Mouse (Mus musculus): ENCODE data around the gene Wbp1.

Wbp1 gene

DNA sequence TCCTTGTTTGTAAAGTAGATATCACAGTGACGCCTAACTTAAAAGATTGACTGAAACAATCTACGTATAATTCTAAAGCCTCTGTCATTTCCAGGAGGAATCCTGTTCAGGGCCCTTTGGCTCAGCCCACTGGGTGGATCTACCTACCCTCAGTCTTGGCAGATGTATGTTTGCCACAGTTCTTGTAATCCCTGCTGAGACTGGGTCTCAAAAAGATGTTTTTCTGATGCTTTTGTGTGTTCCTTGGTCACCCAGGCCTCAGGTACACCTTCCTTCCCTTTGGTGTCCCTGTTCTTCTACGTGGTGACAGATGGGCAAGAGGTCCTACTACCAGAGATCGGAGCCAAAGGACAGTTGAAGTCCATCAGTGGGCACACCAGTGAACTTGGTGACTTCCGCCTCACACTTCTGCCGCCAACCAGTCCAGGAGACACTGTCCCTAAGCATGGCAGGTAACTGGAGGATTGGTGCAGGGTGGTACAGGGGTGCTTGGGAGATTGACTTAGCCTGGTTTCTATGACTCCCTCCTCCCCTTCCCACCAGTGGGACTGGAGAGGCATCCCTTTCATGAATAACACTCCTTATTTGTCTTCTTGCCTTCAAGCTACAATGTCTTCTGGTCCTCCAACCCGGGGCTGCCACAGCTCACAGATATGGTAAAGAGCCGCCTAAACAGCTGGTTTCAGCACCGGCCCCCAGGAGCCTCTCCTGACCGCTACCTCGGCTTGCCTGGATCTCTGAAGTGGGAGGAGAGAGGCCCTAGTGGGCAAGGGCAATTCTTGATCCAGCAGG, 4.8 kb downstream of the Wbp1 start:
- DNase-seq (ENCODE audit: low read depth, low spot score) = no peak

DNA sequence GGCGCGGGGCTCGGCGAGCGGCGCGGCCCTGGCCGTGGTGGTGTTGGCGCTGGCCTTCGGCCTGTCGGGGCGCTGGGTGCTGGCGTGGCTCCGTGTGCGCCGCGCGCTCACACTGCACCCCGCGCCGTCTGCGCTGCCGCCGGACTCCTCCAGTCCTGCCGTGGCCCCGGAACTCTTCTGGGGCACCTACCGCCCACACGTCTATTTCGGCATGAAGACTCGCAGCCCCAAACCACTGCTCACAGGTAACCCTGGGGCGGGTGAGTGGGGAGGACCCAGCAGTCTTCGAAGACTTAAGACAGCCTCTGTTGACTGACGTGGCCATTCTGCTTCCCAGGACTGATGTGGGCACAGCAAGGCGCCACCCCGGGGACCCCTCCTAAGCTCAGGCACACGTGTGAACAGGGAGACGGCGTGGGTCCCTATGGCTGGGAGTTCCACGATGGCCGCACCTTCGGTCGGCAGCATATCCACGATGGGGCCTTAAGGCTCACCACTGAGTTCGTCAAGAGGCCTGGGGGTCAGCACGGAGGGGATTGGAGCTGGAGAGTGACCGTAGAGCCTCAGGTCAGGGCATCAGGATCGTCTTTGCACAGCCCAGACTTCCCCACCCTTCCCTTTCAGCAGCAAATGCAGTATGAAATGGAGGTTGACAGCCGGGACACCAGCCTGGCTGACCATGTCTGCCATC, 5.5 kb downstream of the Wbp1 start:
- DNase-seq (ENCODE audit: low read depth, low spot score) = no peak

DNA sequence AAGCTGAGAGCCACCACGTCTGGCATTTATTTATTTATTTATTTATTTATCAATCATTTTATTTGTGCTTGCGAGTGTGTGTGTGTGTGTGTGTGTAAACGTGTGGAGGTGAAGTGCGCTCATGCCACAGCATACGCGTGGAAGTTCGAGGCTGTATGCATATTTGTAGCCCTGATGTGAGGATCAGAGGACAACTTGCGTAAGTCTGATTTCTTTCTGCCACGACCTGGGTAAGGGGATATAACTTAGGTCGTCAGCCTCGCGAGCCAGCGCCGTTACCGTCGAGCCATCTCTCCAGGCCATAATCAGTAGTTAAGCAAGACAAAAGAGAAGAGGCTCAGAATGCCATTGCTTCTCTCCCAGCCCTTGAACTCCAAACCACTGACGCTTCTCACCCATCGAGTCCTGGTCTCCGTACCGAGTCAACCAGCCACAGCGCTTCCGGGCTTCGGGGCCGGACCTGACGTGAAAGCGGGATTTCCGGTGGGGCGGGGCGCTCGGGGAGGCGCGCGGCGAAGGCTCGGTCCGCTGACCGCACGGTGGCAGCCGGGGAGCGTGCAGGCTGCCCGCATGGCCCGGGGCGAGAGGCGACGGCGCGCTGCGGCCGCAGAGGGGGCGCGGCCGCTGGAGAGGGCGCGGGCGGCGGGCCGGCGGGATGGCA, 6.2 kb downstream of the Wbp1 start, which contains the start of gene Mogs:
TSS of gene Mogs (plus strand) at position 486 of the 661 bp plus-strand sequence.
- peak; percentile 83 for DNase-seq (ENCODE audit: low read depth, low spot score)

DNA sequence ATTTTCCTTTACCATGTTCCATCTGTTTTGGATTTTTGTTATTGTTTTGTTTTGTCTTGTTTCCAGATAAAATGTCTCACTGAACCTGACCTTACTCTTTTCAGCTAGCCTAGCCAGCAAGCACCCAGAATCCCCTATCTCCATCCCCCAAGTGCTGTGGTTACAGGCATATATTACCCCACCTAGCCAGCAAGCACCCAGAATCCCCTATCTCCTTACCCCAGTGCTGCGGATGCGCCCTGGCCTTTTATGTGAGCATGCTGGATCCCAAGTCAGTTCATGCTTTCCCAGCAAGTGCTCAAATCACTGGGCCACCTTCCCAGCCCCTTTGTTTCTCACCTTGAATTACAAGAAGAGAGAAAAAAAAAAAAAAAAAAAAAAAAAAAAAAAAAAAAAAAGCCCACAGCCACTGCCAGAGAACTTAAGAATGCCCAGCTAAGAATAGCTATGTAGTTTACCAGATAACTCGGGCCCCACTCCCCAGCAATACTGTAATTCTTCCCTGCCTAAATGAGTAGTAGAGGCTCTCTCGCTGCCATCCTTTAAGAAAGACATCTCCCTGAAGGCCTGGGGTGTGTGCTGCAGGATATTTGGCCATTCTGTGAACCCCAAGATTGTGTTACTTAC, 9.7 kb downstream of the Wbp1 start:
- DNase-seq (ENCODE audit: low read depth, low spot score) = no peak

DNA sequence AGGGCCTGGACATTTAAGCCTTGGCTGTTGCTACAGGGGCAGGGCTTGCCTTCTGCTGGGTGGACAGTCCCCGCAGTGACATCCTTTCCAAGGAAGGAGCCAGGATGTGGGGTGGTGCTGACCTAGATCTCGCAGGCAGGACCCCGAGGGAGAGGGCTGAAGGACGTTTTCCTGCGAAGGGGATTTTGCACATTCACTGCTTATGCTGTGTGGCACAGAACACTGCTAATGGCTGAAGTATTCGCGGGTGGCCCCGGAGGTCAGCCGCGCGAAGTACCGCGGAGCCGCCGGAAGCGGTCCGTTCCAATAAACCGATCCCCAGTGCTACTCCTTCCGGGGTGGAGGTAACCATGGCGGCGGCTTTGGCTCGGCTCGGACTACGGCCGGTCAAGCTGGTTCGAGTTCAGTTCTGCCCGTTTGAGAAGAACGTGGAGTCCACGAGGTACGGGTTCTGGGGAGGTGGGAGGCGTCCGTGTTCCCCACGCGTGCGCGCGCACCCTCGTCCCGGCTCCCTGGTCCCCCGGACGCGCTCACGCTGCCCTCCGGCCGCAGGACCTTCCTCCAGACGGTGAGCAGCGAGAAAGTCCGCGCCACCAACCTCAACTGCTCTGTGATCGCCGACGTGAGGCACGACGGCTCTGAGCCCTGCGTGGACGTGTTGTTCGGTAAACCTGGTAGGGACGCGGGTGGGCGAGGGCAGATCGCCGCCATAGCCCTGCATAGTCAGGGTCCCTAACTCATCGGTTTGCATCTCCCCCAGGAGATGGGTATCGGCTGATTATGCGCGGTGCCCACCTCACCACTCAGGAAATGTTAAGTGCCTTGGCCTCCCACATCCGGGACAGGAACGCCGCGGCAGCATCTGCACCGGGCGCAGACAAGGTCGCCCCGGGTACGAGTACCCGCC, 12.3 kb downstream of the Wbp1 start, which contains the start of gene Mrpl53:
TSS of gene Mrpl53 (plus strand) at position 279 of the 907 bp plus-strand sequence.
- DNase-seq (ENCODE audit: low read depth, low spot score) = peak; percentile 76

DNA sequence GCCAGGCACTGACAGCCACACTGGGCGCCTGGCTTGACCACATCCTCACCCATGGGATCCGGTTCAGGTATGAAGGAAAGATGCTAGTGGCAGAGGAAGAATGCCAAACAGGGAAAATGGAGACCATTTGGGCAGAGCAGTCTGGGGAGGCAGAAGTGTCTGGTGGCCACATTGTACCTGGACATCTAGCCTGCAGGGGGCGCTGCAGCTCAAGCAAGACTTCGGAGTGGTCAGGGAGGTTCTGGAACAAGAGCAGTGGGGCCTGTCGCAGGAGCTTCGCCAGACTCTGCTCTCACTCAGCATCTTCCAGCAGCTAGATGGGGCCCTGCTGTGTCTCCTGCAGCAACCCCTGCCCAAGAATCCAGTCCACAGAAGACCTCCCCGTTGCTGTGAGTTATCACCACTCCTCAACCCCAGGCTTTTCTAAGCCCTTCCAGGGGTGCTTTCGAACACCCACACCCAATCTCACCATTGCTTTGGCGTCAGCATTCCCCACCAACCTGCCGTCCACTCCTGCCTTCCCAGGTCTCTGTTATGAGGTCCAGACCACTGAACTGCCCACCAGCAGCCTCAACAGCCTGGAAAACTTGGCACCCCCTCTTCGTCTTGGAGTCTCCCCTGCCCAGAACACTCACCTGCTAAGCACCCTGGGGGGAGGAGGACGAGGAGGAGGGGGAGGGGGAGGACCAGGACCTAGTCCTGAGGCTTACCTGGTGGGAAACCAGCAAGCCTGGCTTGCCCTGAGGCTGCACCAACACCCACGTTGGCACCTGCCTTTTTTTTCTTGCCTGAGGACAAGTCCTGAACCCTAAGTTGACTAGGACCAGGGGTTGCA, 13.6 kb downstream of the Wbp1 start:
- DNase-seq (ENCODE audit: low read depth, low spot score) = peak; percentile 92

DNA sequence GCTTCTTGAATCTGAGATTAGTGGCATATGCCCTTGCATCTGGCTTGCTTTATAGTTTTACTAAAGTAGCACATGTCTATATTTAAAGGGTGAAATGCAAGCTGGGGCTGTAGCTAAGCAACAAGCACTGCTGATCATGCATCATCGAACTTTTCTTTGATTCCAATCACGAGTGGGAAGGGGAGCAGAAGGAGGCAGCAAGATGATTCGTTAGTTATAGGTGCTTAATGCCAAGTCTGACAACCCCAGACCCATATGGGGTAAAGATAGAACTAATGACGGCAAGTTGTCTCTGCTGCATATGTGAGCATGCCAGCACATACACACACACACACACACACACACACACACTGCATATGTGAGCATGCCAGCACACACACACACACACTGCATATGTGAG, 17.2 kb downstream of the Wbp1 start:
- DNase-seq (ENCODE audit: low read depth, low spot score) = no peak

DNA sequence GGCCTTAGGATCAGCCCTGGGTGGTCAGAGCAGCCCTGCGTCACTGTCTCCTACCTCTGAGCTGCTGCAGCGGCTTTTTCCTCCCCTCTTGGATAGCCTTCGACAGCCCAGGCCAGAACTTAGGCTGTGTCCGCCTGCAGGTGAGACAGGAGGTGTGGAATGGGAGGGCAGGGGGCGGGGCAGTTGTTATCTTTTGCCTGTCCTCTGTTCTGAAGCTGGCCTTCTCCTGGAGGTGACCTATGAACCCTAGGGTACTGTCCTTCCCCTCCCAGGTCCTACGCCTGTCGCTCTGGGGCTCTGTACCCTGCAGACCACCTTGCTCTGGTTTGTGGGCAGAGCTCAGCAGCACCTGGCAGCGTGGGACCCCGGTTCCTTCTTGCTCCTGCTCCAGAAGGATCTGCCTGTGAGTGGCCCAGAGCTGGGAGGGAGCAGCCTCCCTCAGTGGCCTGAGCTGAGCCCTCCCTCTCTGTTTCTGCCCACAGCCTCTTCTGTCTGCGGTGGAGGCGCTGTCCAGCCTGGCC, 18.2 kb downstream of the Wbp1 start:
- no peak for DNase-seq (ENCODE audit: low read depth, low spot score)

DNA sequence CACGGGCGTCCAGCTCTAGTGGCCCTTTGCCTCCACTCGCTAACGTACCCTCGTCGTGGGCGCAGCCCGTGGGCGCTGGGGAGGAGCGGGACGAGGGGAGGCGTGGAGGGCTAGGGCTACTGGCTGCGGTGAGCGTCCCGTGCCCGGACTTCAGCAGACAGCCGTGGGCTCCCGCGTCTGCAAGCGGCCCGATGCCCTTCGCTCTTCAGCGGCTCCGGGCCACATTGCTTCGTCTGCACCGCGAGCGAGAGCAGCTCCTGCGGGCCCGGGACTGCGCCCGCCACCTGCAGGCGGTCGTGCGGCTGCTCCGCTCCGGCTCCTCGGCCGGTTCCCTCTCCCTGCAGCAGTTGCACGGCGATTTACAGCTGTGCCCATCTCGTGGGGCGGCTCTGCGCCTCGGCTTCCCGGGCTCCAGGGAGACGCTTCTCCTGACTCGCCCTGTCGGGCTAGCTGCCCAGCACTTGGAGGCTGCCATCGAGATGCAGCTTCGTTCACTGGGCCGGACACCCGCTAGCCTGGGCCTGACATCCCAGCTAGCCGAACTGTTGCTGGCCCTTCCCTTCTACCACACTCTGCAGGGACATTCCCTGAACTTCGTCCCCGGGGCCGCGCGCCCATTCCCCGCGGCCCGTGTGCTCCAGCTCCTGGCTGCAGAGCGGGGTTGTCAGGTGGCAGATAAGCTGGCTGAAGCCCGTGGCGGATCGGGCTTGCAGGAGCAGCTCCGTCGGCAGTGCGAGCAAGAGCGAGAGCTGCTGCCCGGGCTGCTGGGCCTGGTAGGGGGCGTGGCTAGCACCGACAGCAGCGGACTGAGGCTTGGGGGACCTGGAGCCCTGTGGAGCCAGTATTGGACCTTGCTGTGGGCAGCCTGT, 19.4 kb downstream of the Wbp1 start:
- peak; percentile 76 for DNase-seq (ENCODE audit: low read depth, low spot score)

DNA sequence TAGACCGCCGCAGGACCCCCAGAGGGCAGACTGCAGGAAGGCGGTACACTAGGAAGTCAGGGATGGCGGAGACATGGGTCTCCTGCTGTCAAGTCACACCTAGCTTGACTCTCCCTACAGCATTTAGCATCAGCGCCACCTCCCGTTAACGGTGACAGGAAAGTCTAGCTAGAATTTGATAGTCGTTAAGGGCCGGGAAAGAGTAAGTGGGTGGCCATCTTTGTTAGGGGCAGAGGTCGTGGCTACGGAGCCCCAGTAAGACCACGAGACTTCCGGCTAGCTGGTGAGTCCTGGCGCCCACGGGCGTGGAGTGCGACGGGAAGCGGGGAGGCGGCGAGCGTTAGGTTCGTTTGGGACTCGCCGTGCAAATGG, 20.1 kb downstream of the Wbp1 start, which contains the start of the genes Ccdc142 and Gm42688:
TSS of gene Ccdc142 (plus strand) at position 286 of the 372 bp plus-strand sequence.
TSS of gene Gm42688 (plus strand) at position 302 of the 372 bp plus-strand sequence.
- peak; percentile 94 for DNase-seq (ENCODE audit: low read depth, low spot score)

DNA sequence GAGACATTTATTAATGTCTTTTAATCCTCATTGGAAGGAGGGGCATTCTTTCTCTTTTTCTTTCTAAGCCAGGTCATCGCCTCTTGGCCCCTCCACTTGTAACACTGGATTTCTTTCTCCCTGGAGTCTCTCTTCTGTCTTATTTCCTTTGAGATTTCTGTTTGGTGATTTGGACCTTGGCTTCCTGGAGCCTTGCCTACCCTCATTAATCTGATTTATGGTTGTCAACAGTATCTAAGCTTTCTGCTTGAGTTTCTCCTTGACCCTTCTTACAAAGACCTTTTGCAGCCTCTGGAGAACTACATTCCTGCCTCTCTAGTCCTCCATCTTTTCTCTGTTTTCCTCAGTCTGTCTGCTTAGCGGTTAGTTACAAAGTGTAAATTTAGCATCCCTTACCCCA, 22.9 kb downstream of the Wbp1 start:
- DNase-seq (ENCODE audit: low read depth, low spot score) = no peak

DNA sequence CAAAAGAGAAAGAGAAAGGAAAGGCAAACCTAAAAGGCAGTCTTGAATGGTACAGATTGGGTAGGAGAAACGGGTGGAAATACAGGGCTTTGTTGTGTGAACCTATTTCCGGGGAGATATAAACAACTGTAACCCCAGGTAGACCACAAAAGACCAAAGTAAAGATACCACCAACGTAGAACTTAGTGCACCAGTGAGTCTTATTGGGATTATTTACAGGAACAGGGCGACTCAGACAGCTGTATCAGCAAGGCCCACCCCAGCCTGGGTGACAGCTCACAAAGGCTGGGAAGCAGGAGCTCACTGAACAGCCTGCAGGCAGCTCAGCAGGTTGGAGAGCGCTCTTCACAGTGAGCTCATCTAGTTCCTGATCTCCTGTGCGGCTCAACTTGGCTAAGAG, 25.4 kb downstream of the Wbp1 start:
- no peak for DNase-seq (ENCODE audit: low read depth, low spot score)

DNA sequence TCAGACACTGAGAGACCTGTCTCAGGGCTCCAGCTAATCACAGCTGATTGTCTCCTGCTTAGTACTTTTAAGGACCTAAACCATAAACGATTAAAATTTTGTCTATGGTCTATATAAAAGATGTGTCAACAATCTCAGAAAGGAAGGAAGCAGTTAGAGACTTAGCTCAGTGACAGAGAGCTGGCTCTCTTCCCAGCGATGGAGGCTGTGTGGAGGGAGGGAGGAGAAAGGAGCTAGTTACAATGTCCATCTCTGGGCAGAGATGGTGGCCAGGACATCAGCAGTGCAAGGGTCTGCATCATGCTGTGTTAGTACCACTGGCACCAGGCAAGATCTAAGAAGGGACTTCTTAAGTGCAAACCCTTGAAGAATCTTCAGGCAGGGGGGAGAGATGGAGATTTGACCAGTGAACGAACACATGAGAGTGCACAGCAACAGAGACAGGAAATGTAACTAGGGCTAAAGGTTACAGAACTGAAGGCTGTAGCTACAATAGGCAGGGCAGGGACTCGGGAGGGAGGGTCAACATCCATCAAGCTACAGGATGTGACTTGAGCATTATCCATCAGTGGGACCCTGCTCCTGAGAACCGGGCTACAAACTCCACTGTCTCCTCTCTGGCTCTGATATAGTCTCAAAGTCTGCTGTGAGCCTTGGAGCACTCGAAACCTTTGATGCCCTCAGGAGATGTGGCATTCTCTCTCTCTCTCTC, 28.8 kb downstream of the Wbp1 start:
- no peak for DNase-seq (ENCODE audit: low read depth, low spot score)

DNA sequence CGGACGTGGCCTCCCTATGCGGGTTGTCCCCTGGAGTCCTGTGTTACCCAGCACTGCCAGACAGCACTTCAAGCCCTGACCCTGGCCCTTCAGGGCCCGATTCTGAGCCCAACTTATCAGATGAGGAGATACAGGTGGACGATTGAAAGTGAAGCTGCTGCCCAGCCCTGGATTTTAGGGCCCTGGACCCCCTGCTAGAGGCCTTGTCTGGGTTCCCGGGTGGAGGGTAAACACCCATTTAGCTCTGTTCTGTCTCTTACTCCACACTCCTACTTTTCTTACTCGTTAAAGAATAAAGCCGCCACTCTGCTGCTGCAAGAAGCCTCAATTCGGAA, 33.5 kb downstream of the Wbp1 start:
- DNase-seq (ENCODE audit: low read depth, low spot score) = peak; percentile 14

DNA sequence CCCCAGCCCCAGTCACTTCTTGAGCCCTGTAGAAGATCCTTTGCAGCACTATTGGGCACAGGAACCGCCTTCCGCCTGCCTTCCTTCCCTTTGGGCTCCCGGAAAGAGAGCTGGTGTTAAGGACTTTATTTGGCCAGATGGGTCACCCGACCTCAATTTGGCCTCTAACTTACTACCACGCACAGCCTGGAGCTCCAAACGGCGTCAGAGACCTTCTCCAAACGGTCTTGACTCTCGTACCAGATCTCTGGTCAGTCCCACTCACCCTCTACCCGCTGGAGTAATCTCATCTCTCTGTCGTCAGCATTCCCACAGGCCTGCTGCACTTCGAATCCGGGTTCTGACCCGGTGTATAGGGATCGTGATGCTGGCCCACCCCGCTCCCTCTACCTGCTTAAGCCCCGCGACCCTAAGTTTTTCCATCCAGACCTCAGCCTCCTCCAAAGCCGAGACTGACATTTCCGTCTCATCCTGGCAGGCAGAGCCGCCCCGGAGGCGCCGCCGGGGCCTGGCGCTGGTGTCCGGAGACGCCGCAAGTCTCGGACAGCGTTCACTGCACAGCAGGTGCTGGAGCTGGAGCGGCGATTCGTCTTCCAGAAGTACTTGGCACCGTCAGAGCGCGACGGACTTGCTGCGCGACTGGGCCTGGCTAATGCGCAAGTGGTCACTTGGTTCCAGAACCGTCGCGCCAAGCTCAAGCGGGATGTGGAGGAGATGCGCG, 34.0 kb downstream of the Wbp1 start:
- peak; percentile 61 for DNase-seq (ENCODE audit: low read depth, low spot score)

DNA sequence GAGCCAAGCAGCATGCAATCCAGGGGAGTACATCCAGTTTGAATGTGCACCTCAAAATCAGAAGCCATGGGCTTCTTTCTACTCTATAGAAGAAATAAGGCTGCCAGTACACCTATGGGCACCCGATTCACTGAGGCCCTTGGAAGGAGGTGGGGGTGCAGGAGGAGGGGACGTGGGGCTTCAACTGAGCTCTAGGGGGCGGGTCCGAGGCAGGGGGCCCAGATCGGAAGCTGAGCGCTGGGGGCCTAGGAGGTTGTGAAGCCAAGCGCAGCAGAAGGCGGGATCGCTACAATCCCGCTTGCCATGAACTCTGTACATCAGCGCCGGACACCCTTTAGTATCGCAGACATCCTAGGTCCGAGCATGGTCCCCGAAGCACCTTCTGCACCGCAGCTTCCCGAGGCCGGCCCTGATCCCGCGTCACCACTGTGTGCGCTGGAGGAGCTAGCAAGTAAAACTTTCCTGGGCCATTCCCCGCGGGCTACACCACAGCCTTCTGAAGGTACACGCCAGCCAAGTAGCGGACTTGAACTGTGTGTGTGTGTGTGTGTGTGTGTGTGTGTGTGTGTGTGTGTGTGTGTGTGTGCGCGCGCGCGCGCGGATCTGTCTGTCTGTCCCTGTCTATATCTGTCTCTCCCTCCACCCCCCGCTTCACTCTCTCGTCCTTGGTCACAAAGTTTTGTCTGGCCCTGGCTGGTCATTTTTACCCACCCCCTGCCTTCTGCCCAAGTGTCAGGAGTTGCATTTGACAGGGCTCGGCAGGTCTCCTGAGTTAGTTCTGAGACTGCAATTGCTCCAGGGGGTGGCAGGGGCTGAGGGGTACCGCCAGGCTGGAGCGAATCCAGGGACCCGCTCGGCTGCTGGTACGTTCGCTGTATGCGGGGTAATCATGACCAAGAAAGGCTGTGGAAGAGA, 35.0 kb downstream of the Wbp1 start, which contains the start of gene Lbx2:
TSS of gene Lbx2 (plus strand) at position 247 of the 915 bp plus-strand sequence.
- DNase-seq (ENCODE audit: low read depth, low spot score) = peak; percentile 45
